Mouse (Mus musculus): ENCODE data around the gene Pah.

Pah gene

DNA sequence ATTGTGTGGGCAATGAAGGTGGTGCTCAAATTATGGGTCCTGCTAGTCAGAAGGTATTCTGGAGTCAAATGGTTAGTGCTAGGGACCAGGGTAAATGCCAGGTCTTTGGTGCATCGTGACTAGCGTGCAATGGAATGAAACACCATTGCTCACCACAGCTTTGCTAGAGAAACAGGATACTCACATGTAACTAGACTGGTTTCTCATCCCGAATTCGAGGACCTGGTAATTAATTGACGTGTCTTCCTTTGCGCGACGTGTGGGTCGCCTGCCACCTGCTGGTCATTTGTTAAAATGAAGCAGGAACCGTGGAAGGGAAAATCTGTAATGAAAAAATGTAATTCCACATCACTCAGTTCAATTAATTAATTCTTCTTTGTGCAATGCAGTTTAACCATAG is 17.6 kb upstream of the Pah start:
- peak; percentile 79 for DNase-seq (ENCODE audit: low spot score)

DNA sequence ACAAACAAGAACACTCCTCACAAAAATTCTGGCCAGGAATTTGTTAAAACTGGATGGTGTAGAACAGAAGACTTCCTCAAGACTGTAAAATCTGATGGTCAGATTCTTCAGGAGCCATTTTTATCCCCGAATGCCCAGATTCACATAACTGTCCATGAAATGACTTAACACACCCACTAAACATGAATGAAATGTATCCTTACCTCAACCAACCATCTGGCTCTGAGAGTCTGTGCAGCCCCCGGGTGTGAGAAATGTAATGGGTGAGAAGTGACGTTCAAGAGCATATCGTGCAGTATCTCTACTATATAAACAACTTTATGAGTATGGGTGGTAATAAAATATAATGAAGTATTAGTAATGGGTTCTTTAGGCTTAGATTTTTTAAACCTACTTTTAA is 13.0 kb upstream of the Pah start:
- DNase-seq (ENCODE audit: low spot score), result no peak

DNA sequence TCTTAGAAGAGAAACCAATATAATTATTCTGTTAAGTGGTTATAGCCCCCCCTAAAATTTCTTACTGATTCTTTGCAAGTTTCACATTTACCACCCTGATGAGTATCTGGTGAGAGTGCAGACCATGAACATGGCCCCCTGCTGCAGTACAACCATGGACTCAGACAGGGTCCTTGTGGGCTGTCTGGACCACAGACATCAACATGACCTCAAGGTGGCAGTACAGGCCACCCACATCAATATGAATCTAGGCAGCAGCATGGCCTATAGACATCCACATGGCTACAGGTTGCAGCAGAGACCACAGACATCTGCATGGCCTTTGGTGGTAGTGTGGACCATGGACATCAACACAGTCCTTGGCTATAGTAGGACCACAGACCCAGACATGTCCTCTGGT is 8.5 kb upstream of the Pah start:
- DNase-seq (ENCODE audit: low spot score), result peak; percentile 44

DNA sequence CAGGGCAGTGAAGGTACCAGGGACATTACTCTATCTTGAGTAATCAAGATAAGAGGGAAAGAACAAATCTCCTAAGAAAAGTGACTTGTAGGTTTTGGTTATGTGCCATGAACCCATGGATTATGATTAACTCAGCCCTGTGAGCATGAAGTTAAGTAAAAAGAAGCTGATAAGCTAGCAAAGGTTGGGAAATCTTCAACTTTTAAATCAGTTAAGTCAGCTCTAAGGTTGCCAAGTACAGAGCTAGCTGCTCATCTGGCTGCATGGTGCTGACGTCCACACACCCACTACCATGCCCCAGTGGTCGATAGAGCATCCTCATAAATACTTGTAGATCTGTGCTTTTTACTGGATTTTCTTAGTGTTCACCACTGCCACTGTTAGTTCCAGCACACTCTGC is 3.0 kb upstream of the Pah start:
- no peak for DNase-seq (ENCODE audit: low spot score)

DNA sequence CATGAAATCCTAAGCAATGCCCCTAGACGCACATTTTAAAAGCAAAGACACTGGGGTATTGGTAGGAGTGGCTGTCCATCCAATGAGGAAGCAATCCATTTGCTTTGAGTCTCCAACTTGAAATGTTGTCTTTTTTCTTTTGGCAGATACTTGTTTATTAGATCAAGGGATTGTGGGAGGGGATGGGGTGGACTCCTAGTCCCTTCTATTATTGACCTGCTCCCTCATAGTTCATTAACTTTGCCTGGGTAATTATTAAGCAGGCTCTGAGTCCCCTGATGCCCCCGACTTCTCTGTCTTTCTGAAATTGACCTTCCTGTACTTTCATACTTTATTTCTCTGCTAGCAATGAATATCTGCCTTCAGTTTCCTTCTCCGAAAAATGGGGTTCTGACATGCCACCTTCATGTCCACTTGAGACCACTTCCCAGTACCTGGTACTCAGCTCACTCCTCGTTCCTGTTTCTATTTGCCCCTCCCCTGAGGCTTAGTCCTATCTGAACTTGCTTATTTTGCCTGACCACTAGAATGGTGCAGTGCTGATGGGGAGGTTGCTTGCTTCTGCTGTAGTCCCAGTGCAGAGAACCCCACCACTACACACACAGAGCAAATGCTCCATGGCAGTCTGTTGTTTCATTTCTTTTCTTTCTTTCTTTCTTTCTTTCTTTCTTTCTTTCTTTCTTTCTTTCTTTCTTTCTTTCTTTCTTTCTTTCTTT is 1.0 kb upstream of the Pah start:
- DNase-seq (ENCODE audit: low spot score), result no peak

DNA sequence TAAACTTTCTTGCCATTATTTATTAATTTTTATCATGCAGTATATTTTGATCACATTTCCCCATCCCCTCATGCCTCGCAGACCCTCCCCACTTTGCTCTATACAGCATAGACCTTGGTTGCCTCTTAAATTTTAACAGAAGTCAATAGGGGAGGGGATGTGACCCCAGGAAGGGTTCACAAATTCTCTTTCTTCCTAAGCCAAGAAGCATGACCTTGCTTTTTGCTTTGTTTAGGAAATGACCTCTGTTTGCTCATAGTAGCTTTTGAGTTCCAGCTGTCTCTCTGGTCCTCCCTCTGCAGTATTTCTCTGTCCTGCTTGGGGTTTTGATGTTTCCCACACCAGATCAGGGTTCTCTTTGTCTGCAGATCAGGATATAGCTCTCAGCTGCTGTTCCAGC is 12.6 kb downstream of the Pah start:
- DNase-seq (ENCODE audit: low spot score), result no peak

DNA sequence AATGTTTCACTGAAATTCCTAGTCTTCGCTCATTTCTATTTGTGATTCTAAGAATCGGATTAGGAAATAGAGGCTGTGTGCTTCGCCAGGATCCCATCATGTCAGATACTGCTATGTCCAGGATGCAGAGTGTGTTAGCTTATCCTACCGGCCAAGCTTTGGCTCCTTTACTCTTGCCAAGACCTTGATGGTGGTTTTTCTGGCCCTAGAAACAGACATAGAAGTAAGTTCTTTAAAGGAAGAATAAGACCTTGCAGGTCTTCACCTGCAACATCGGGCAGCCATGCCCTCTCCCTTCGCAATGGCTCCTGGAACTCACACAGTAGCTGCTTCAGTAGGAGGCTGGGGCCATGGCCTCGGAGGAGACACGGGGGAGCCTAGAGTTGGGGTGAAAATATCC is 24.2 kb downstream of the Pah start:
- DNase-seq (ENCODE audit: low spot score), result no peak

DNA sequence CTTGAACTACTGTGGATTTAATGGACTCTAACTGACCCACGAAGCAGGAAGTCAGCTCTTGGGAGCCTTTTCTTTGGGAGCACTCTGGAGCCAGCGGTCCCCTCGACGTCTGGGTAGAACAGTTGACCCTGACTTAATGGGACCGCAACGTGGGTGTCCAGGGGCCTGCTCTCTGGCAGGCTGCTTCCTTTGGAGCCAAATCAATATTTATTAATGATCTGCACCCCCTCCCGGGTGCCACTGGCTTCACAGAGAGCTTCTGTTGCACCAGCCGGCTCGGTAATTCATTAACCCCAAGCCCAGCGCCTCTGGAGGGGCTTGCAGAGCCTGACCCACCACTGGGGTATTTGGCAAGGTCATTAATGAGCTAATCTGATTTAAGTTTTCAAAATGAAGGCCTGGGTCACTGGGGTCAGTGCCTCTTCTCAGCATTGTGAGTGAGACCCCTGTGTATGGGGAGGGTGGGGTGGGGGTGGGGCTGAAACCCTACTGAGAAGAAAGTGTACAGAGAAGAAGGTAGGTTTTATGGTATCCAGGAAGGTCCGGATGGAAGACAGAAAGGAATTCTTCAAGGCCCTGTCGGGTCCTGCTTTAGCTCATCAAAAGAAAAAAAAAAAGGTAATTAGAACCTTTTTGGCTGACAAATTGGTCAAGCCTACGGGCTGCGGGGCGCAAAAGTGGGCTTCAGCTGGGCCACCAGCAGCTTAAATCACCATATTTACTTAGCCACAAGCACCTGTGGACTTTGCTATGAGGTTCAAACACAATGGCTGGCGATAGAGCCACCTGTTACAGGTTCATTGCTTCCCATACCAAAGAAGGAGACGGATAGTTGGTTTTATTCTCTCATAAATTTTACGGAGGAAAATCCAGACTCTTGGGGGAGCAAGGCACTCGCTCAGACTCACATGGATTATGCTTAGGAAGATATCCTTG is 25.0 kb downstream of the Pah start:
- DNase-seq (ENCODE audit: low spot score), result peak; percentile 60

DNA sequence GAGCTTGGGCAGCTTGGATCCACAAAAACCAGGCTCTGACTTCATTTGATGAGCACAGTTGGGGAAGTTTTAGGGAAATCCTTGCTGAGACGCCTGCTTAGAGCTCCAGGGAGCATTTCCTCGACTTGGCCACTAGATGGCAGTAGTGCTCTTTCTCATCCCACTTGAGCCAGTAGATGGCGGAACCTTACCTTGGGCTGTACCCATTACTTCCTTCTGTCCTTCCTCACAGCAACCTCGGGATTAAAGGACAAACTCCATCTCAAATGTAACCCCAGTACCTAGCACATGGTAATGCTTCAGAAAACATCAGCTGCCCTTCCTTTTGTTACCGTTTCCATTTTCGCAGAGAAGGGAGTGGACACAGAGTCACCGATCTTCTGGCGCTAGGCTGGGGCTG is 31.1 kb downstream of the Pah start:
- peak; percentile 91 for DNase-seq (ENCODE audit: low spot score)

DNA sequence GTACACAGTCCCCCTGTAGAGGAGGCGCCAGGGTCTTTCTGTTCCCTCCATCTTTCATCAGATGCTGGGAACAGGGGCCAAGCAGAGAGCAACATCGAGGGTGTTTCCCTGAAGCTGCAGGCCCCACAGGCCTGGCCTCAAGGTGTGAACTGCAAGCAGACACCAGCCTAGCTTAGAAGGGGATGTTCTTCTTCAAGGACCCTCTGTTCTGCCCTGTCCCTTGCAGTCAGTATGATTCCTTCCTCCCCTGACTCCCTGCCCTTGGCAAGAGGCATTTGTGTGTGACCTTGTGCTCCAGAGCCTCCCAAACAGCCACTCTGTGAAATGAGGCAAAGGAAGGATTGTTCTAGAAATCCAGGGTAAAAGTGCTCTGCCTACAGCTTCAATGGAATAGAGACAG is 34.8 kb downstream of the Pah start:
- no peak for DNase-seq (ENCODE audit: low spot score)

DNA sequence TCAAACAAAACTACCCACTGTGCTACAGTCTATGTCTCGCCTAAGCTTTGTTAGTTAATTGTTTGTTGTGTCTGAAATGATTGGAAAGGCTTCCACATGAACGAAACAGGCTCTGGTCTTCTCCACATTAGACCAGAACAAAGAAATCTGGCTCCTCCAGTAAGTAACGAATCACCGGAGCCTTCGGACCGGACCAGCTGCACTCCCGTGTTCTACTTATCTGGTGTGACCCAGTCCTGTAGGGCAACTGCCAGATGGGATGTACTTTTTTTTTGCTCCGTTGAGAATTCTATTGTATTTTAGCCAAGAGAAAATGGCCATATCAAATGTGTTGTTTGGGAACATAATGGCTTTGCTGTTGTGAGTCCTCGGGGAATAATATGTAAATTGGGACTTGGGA is 42.2 kb downstream of the Pah start:
- no peak for DNase-seq (ENCODE audit: low spot score)

DNA sequence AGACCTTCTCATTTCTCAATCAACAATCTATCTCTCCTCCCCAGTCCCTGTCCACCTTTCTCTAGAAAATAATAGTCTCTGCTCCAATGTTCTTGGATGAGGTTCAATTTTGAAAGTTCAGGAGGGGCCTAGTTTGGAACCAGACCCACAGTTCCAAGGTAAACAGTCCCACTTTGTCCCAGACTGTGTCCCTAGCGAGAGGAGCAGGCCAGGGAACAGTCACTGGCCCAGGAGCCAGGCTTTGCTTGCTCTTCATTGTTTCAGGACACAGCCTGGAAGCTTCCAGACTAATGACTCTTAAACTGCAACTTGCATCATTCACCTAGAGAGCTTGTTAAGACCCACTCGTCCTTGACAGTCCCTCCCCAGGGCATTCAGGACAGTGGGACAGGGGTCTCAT is 44.1 kb downstream of the Pah start:
- no peak for DNase-seq (ENCODE audit: low spot score)

DNA sequence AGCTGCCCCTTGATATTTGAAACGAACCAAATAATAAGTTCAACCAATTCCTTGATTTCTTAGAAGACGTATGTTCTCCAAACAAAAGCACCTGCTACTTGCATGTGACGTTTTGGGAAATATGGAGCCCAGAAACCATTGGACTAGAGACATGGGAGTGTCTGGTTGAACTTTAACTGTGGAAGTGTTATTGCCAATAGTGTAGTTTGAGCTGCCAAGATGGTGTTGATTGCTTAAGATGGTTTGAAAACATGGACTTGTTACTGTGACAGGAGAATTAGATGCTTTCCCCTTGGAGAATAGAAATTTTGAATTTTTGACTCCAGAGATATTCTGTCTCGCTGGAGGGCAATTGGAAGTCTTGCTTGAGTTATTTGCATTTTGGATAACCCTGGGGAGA is 50.9 kb downstream of the Pah start:
- no peak for DNase-seq (ENCODE audit: low spot score)

DNA sequence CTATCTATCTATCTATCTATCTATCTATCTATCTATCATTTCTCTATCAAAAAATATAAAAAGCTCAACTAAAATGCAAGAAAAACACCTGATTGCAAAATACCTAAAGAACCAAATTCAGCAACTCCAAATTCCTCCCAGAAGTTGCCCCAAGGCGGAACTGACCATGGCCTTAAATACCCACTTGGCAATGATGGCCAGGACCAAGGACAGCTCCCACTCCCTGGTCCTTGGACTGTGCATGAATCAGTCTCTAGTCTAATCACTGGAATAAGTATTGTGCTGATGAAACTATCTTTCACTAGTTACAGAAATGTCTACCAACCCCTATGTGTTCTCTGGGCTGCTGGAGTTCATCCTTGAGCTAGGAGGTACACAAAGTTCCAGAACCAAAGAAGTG is 65.1 kb downstream of the Pah start:
- DNase-seq (ENCODE audit: low spot score), result peak; percentile 64

DNA sequence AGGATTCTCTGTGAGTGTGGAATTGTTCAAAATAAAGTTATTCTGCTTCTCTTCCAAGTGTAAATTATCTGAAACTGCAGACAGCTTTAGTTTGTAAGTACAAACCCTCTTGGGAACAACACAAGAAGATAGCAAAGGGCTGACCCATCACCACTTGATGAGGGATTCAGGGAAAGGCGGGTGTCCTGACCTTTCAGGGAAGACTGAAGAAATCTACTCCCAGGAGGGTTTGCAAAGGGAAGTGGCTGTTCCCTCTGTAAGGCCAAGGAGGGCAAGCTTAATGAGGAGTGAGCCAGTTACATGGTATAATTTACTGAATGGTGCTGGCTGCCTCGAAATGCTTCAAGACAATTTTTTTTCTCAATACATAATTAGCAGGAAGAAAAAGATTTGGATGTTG is 72.3 kb downstream of the Pah start:
- DNase-seq (ENCODE audit: low spot score), result no peak

DNA sequence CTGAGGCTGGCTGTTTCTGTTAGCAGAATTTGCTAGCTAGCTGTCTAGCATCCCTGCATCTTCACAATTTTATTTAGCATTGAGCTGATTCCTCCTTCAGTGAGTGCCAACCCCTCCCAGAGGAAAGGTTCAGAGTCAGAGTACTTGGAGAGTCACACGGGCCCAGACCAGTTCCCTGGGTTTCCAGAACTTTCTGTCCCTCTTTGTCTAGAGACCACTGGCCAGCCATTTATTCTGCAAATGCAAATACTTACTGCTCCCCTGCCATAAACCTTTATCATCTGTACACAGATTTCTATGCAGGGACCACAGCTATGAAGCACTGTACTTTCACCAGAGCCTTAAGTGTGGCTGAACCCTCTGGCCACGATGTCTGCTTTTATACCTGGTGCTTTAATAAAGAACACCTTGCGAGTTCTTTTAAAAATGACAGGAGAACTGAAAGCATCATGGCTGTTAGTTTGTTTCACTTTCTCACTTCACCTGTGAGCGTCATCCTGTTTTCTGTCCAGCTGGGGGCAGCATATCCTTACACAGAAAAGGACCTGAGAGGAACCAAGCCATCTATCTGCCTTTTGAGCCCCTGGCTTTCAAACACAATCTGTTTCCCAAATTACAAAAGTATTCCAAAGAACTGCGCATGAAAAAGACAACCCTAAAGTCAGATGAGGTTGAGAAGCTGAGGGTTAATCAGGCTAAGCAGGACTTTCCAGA is 74.9 kb downstream of the Pah start:
- peak; percentile 65 for DNase-seq (ENCODE audit: low spot score)

DNA sequence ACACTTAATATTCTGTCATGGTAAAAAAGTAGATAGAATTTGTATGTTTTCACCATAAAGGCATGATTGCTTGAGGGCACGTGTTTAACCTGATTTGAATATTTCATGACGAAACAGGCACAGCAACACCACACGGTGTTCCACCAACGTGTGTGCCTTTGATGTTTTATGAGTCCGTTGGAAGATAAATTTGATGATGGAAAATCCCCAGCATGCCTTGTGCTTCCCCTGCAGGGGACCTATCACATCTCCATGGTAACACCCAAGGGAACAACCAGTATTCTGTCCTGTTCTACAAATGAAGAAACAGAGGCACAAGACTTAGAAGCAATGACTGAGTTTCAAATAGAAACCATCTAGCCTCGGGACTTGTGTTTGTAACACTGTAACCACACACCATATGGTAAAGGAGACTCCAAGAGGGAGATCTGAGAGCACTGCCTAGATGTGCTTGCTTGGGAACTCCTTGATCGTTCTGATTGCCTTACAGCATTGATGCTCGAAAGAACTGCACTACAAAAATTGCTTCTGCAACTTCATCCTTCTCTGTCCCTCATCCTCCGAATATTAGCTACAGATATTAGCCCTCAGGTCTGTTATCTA is 75.6 kb downstream of the Pah start:
- DNase-seq (ENCODE audit: low spot score), result no peak

DNA sequence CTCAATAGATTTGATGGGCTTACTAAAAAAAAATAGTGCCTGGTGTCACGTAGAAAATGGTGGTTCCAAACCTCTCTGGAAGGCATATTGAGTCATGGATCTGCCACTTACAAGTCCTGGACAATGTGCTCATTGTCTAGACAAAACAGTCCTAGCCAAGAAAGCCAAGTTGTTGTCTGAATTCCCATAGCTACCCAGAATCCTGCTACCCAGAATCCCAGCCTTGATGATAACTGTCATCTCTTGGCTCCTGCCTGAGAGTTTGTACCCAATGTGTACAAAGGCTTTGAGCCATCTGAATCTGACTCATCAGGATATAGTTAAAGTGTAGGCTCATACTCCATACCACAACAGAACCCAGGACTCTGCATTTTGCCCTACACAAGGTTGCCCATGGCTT is 80.6 kb downstream of the Pah start:
- DNase-seq (ENCODE audit: low spot score), result no peak

DNA sequence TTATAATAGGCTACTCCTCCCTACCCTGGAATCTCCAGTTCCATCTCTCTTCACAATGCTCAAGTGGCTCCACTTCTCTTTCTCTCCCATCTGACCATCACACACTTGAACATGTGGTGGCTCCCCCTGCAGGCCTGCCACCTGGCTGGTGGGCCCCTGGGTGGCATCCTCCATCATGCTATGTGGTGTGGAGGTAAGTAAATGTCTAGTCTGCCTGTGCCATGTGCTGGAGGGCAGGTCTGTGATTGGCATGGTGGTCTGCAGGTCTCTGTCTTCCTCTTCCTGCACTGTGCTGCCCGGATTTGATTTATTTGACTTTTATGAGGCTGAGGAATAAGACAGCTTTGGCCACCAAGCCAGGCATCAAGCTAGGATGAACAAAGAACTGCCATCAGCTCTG is 103.6 kb downstream of the Pah start:
- DNase-seq (ENCODE audit: low spot score), result no peak

Data from retina, embryonic 14.5 days (tissue).